Mouse (Mus musculus) gastrocnemius, adult 18-20 months (tissue): Measurements from ENCODE around the gene Hjurp. TPM values are rescaled to one million over a fixed set of nuclear protein-coding genes. Genes with fewer than 3 reads are reported as not detected.
"Not testable (repeated sequence)": the region's sequence is repeated elsewhere in the genome, so short reads cannot be mapped to it uniquely, and the experiment has no call there.

Source experiments
- DNase-seq: peaks from one replicate; pipeline ENCODE4 v3.0.0; 2021; ENCODE audit warnings: low spot score
- total RNA-seq, 2 experiments: library from RNA; stranded (reverse); gene quantifications; 2 replicates each; pipeline ENCODE4 v1.2.3; 2021

Gene Hjurp
- total RNA-seq, 2 experiments from 2014 or later = 5.4 to 5.8 TPM

DNA sequence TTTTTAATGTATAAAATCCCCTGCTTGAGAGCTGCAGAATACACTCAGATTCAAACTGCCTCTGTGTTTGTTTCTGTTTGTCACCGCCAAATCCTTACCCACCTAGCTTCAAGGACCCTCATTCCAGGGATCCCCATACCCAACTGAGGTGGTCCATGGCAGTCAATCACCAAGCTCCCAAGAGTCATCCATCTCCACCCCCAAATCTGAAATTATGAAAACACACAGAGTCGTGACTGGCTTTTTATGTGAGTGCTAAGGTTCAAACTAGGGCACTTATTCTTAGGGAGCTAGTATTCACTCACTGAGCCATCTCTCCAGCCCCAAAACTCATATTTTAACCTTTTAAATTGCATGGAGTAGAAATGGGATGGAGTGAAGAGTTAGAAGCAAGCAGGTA, 52.1 kb downstream of the Hjurp start:
- DNase-seq = not testable (repeated sequence)

DNA sequence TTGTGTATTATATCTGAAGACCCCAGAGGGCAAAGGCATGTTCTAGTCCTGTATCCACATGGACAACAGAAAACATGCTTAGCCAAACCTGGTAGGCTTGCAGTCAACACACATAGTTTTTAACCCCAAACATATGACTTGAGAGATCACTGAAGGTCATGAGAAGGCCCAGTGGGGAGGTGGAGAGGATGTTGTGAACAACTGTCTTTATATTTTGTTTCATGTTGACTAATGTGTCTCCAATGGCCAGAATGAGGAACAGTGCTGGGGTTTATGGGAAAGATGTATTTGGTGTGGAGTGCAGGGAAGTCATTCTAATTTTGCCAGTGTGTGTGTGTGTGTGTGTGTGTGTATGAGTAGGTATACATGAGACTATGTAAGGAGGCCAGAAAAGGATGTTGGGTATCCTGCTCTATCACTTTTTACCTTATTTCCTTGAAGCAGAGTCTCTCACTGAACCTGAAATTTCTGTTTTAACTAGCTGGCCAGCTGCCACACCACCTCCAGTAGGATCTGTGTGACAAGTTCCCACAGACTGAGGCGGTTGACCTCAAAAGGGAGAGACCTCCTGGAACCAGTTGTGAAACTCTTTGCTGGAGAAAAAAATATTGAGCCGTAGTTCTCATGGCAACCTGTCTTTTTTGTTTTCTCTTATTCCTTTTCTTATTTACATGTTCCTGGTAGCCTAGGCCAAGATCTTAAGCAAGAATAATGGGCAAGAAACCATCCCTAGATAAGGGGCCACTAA, 53.2 kb downstream of the Hjurp start:
- peak; percentile 23 for DNase-seq

DNA sequence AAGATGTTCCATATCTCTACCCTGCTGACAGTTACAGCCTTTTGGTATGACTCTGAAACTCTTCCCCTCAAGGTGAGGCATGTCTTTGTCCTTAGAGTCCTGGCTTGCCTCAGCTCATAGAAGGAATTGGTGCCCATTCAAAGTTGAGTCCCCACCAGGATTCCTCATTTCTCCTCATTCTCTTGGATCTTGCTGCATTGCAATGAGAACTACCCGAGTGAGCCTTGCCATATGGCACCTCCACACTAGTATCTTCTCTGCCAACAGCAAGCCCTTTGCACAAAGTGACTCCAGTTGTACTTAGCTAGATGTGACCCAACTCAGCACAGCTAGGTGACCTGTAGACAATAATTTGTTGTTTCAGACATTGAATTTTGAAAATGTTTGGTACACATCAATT, 53.8 kb downstream of the Hjurp start:
- peak; percentile 13 for DNase-seq

DNA sequence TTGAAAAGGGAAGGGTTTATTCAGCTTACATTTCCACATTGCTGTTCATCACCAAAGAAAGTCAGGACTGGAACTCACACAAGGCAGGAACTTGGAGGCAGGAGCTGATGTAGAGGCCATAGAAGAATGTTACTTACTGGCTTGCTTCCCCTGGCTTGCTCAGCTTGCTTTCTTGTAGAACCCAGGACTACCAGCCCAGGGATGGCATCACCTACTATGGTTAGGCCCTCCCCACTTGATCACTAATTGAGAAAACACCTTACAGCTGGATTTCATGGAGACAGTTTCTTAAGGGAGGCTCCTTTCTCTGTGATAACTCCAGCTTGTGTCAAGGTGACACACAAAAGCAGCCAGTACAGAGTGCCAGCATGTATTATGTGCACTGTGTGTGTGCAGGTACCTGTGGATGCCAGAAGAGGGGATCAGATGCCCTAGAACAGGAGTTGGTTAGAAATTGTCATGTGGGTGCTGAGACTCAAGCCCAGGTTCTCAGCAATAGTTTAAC, 54.4 kb downstream of the Hjurp start:
- DNase-seq = peak; percentile 7

DNA sequence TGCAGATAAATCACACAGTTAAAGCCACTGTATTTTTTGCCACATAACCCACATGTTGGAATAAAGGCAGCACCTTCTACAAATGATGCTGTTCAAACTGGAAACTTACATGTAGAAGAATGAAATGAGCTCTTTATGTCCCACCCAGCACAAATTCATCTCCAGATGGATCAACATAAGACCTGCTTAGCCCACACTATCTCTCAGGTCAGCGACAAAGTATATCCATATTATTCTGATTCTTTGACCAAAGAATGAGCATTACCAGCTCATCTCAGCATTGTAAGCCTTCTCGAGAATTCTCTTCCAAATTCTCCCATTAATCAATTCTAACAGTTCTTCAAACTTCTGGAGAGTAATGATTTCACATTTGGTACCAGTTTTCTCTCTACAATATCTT, 55.2 kb downstream of the Hjurp start:
- DNase-seq = no peak

DNA sequence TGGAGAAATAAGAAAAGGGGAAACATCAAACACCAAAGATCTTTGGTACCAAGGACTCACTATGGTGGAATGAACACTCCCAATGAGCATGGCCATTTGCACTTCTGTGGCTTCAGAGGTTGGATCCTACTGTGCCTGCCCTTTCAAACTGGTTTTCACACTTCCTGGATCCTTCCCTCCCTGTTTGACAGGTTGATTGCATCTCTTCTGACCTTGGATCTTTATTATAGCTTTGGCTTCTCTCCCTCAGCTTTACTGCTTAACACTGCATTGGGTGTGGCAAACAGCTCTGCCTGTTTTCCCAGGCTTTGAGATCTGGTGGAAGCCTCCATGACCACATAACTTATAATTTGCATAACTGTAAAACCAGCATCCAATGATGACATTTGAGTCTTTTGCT, 57.1 kb downstream of the Hjurp start:
- DNase-seq = peak; percentile 18

DNA sequence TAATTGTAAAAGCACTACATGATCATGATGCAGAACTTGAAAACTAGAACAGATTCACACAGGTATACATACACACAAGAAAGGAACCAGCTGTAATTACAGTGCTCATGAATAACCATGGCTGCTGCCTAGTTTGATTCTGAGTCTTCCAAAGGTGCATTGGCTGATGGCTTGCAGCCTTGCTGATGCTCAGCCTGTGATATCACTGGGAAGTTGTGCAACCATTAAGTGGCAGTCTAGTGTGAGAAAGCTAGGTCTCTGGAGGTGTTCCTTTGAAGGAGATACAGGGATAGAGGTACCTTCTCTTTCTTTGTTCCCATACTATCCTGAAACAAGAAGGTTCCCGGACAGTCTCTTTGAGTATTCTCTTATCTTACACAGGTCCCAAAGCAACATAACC, 58.4 kb downstream of the Hjurp start:
- peak; percentile 8 for DNase-seq

DNA sequence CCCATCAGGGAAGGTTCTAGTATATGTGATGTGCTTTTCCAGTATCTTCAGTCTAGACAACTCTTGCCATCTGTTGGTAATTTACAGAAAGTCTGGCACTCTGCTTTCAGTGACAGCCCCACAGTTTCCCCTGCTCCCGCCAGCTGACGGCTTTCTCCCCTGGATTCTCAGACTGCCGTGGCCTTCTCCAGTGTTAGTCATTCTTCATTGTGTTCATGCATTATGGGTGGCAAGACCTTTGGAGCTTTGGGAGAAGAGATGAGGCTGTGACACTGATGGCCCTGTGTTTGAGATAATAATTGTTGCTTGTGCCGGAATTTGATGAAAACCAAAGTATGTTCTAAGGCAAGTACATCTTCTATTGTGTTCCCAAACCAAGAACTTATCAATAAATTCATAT, 58.8 kb downstream of the Hjurp start:
- no peak for DNase-seq

DNA sequence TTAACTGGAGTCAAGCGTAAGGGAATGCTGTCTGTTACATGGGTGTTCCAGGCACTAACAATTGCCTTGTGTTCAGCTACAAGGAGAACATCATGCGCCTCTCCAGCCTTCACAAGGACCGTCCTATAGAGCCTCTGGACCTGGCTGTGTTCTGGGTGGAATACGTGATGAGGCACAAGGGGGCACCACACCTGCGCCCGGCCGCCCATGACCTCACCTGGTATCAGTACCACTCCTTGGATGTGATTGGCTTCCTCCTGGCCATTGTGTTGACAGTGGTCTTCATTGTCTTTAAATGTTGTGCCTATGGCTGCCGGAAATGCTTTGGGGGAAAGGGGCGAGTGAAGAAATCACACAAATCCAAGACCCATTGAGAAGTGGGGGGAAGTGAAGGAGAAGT, 59.4 kb downstream of the Hjurp start:
- DNase-seq = peak; percentile 3

DNA sequence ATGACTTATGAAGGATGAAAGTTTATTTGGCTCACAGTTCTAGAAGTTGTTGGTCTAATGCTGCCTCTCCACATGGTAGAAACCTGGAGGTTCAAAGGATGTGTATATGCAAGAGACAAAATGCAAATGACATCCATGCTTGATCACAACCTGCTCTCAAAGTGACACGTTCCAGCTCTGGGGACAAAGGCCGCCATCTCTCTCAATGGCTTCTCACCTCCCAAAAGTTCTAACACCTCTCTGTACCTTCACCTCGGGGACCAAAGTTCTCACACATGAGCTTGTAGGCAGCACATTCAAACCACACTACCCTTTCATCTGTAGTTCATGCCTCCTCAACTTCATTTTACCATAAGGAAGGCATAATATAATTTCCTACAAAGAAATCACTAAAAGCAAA, 59.9 kb downstream of the Hjurp start:
- peak; percentile 1 for DNase-seq

DNA sequence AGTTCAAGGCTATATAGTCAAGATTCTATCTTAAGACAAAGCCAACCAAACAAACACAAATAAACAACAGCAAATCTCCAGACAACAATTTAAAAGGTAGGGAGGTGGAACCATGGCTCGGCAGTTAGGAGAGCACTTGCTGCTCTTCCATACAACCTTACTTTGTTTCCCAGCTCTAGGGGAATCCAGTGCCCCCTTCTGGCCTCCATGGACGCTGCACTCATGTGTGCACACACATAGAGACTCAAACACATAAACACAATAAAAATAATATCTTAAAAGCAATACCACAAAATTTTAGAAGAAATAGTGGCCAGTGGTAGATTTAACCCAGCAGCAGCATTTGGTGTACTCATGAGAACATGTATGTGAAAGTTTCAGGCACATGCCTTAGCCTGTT, 60.3 kb downstream of the Hjurp start:
- no peak for DNase-seq

DNA sequence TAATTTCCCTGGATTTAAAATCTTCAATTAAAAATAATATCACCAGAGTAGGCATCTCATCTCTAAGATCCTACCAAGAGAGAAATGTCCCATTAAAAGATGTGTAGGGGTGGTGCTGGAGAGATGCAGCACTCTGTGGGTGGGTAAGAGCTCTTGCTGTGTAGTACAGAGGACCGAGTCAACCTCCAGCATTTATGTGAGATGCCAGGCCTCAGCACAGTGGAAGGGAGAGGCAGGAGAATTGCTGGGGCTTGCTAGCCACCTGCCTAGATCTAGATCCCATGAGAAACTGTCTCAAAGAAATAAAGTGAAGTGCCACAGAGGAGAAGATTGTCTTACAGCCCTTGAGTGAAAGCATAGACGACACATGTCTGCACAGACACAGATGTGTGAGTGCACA, 60.9 kb downstream of the Hjurp start:
- DNase-seq = no peak

DNA sequence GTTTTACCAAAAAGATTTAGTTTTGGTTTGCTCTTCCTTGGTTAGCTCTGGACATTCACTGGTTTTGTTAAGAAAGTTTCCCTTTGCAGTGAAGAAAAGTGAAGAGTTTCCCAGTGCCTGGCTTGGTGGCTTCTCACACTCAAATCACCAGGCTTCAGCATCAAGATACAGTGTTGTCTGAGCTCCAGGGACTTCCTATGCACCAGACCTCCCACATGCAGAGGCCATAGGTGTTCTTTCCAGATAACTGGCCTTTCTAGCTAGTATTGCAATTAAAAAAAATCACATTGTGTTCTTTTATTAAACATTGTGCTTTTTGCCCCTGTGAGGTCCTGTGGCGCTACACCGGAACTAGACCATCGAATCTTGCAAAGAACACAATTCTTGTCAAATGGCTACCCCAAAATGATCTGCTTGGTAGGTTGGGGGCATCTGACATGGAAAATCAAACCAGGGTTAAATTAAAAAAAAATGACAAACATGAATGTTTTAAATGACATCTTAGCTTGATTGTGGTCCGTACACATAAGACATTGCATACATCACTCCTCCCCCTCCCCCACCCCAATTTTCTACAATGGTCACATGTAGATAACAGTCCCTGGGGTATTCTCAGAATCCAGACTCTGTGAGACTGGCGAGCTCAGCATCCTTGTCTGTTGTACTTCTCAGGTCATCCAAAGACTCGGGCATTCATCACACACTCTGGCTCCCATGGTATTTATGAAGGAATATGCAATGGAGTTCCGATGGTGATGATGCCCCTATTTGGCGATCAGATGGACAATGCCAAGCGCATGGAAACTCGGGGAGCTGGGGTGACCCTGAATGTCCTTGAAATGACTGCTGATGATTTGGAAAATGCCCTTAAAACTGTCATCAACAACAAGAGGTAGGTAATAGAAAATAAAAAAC, 61.7 kb downstream of the Hjurp start:
- DNase-seq = peak; percentile 1

DNA sequence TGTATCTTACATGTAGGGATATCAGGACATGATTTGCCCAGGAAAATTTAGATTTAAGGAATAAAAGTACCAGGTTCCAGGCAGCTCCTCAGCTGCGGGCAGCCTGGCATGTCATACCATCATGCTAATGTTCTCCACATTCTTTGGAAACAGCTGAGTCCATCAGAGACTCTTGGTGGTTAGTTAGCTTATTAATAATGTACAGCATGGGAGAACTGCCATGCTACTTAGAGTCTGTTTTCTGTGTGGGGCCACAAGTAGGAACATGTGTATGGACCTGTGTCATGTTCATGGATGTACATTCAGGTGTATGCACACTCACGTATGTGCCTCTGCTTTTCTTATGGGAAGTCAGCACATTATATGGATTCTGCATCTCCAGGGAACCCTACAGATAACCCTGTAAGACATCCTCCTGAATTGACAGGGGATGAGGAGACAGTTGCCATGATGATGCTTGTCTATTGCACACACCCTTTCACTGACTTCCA, 62.9 kb downstream of the Hjurp start:
- DNase-seq = peak; percentile 9

DNA sequence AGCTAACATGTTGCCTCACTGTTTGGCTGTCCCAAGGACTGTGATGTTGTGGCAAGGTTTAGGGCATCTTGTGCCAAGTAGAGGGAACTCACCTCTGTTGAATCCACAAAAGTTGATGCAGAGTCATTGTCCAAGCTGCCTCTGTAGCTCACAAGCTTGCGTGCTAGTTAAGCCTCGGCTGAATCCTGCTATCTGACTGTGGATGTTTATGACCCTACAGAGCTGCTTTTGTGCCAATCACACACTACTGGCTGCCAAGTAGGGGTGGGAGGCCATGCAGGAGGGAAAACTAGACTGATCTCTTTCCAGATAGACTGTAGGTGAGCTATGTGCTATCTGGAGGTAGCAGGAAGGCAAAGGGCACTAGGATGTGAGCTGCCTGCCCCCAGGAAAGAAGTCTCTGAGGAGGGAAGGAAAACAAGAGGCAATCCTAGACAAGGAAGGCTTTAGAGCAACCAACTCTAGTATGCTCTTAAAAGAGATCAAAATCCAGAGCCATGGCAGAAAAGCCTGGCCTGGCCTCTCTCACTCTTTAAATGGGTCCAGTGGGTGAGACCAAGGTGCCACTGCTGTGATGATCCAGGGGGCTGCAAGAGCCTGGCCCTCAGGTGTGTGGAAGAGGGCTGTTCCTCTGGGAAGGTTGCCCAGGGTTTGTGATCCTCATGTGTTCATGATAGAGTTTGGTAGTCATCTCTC, 63.5 kb downstream of the Hjurp start:
- DNase-seq = peak; percentile 3

DNA sequence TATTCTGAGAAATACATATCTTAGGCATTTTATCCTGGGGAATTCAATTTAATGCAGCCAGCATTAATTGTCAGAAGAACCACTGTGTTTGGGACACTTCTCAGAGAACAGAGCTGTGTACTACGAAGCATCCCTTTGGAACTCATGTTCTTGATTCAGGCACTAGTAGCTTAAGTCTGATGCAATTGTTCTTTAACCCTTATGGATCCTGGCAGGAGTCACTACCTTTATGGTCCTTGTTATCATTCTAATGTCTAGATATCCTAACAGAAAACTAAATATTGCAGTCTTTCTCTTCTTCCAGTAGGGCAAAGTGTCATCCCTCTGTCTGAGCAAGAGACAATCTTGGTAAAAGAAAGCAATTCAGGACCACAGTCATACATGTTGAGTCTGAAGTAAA, 64.4 kb downstream of the Hjurp start:
- DNase-seq = no peak

Other genes with a start within 250 kb of the Hjurp start
- not detected for gene Ugt1a10, start 222.2 kb downstream of the Hjurp start, total RNA-seq
- under 1 TPM in 1 of 2 experiments, not detected in 1; 0.14 TPM for gene Ugt1a9, start 206.8 kb downstream of the Hjurp start, total RNA-seq
- not detected for gene Ugt1a8, start 189.8 kb downstream of the Hjurp start, total RNA-seq
- gene Ugt1a7c, start 182.6 kb downstream of the Hjurp start, total RNA-seq = under 1 TPM; 0.31 to 0.37 TPM
- under 1 TPM; 0.34 to 0.64 TPM for gene Ugt1a6b, start 174.4 kb downstream of the Hjurp start, total RNA-seq
- gene Ugt1a6a, start 142.8 kb downstream of the Hjurp start, total RNA-seq = 1 to 10 TPM in 1 of 2 experiments, under 1 TPM in 1; 0.66 to 1.4 TPM
- gene Ugt1a5, start 111.6 kb downstream of the Hjurp start, total RNA-seq = under 1 TPM in 1 of 2 experiments, not detected in 1; 0.14 TPM
- gene Ugt1a2, start 77.0 kb downstream of the Hjurp start, total RNA-seq = under 1 TPM in 1 of 2 experiments, not detected in 1; 0.09 TPM
- gene Dnajb3, start 71.9 kb downstream of the Hjurp start, total RNA-seq = not detected
- under 1 TPM in 1 of 2 experiments, not detected in 1; 0.09 TPM for gene Ugt1a1, start 65.7 kb downstream of the Hjurp start, total RNA-seq
- gene Mroh2a, start 50.6 kb downstream of the Hjurp start, total RNA-seq = not detected
- gene Trpm8, start within 50 bp of the Hjurp start, total RNA-seq = not detected
- gene Spp2, start 129.3 kb upstream of the Hjurp start, total RNA-seq = not detected
- not detected for gene Glrp1, start 232.4 kb upstream of the Hjurp start, total RNA-seq